Mouse (Mus musculus) hindbrain, embryonic 13.5 days (tissue): ENCODE data around the gene Asf1b. TPM values are rescaled to one million over a fixed set of nuclear protein-coding genes. Genes with fewer than 3 reads are reported as not detected.

Experiments used
- ATAC-seq: fragments of 200-750 bp; cut with Nextera tagmentation; 2 replicates; pipeline ENCODE4 v1.8.0; 2017; ENCODE audit warnings: moderate TSS enrichment; ENCODE audit not compliant: low FRiP score
- H3K27ac ChIP-seq: fragments of 300-500 bp; sonication (generic); 2 replicates; pipeline ENCODE4 v1.5.1; 2015; ENCODE audit warnings: inconsistent platforms, mild to moderate bottlenecking, moderate library complexity
- H3K27me3 ChIP-seq: fragments of 300-500 bp; sonication (generic); 2 replicates; pipeline ENCODE4 v1.6.1; 2015; ENCODE audit warnings: mild to moderate bottlenecking, inconsistent platforms
- H3K36me3 ChIP-seq: fragments of 300-500 bp; sonication (generic); 2 replicates; pipeline ENCODE4 v1.6.1; 2015; ENCODE audit warnings: mild to moderate bottlenecking, inconsistent platforms
- H3K4me1 ChIP-seq: fragments of 300-500 bp; sonication (generic); replicated peaks from 2 replicates; pipeline ENCODE4 v1.6.1; 2015; ENCODE audit warnings: inconsistent platforms
- H3K4me2 ChIP-seq: fragments of 300-500 bp; sonication (generic); 2 replicates; pipeline ENCODE4 v1.6.1; 2015; ENCODE audit warnings: inconsistent platforms, mild to moderate bottlenecking, moderate library complexity
- H3K4me3 ChIP-seq: fragments of 300-500 bp; sonication (generic); 2 replicates; pipeline ENCODE4 v1.5.1; 2015; ENCODE audit warnings: mild to moderate bottlenecking, inconsistent platforms
- H3K9ac ChIP-seq: fragments of 300-500 bp; sonication (generic); 2 replicates; pipeline ENCODE4 v1.6.1; 2015; ENCODE audit warnings: mild to moderate bottlenecking, inconsistent platforms
- H3K9me3 ChIP-seq: fragments of 300-500 bp; sonication (generic); 2 replicates; pipeline ENCODE4 v1.6.1; 2016; ENCODE audit warnings: inconsistent platforms
- WGBS: fragments of 180-500 bp; shearing (Covaris S2); methylation state at CpG from one replicate; pipeline ENCODE4 v1.1.7; 2015; 5-methylcytosine and 5-hydroxymethylcytosine counted together
- microRNA counts: library from miRNA; unstranded; fragments of <30 nt; microRNA quantifications from one replicate; lab custom pipeline; 2016
- microRNA-seq: library from miRNA; unstranded; fragments of <30 nt; microRNA quantifications from one replicate; pipeline ENCODE4, GENCODE M21; 2016
- polyA plus RNA-seq: library from polyadenylated mRNA; unstranded; fragments of >200 nt; fragmentation: Nextera tagmentation; extraction: Ambion mirVana; gene quantifications from 2 replicates; pipeline ENCODE4 v1.2.1, GENCODE M21; 2015

The Asf1b gene
- polyA plus RNA-seq, 1 experiment from 2014 or later: 14.0 TPM

- H3K27me3 ChIP-seq: peaks cover 47% of the 10 kb centered on the region
- peak within 1 kb of the TSS; percentile 98 for H3K4me2 ChIP-seq
- ATAC-seq: peak; percentile 38; the same call in 1 of the 2 replicates
- H3K9me3 ChIP-seq: no peaks in the 10 kb centered on the region
- peak within 1 kb of the TSS; percentile 77 for H3K9ac ChIP-seq
- no peak within 1 kb of the TSS for H3K27ac ChIP-seq
- H3K4me3 ChIP-seq: peak within 1 kb of the TSS; percentile 56
- peaks cover 27% of the 10 kb centered on the region for H3K4me1 ChIP-seq
- WGBS: under 1% methylated on average over 45 of the region's 45 CpGs
- no peaks in the 10 kb centered on the region for H3K36me3 ChIP-seq
These were observed 56.6 kb downstream of the Asf1b start, which contains the start of gene 2210011C24Rik for GRCm38 (mm10) chr8:84011705-84012498. Gene 2210011C24Rik (minus strand): TSS chr8:84012171.

GRCm38 (mm10) chr8:84012499-84013165 lies 57.3 kb downstream of the Asf1b start:
- WGBS: 8% methylated on average over 35 of the region's 35 CpGs
- no peak for ATAC-seq

GRCm38 (mm10) chr8:84015833-84016232 lies 60.5 kb downstream of the Asf1b start:
- Histone ChIP-seq H3K27ac (no peak overlapping the region), H3K9me3 (no peaks in the 10 kb centered on the region), H3K9ac (no peak overlapping the region), H3K27me3 (peaks cover 47% of the 10 kb centered on the region), H3K36me3 (no peaks in the 10 kb centered on the region), H3K4me1 (peaks cover 17% of the 10 kb centered on the region), H3K4me3 (no peak overlapping the region), H3K4me2 (no peak overlapping the region)
- ATAC-seq: no peak
- 91% methylated on average over 5 of the region's 5 CpGs for WGBS

More at GRCm38 (mm10) chr8:84012499-84013165, 57.3 kb downstream of the Asf1b start:
- H3K4me2 ChIP-seq: peak overlapping the region; percentile 98
- peaks cover 47% of the 10 kb centered on the region for H3K27me3 ChIP-seq
- H3K36me3 ChIP-seq: no peaks in the 10 kb centered on the region
- H3K4me3 ChIP-seq: peak overlapping the region; percentile 56
- H3K4me1 ChIP-seq: peaks cover 27% of the 10 kb centered on the region
- H3K9me3 ChIP-seq: no peaks in the 10 kb centered on the region
- H3K27ac ChIP-seq: no peak overlapping the region
- H3K9ac ChIP-seq: peak overlapping the region; percentile 51

GRCm38 (mm10) chr8:84019738-84020137 lies 64.4 kb downstream of the Asf1b start:
- H3K4me1 ChIP-seq: peaks cover 4% of the 10 kb centered on the region; the same call in 1 of the 2 replicates
- H3K9ac ChIP-seq: no peak overlapping the region
- WGBS: 87% methylated on average over 9 of the region's 9 CpGs
- ATAC-seq: no peak
- no peaks in the 10 kb centered on the region for H3K9me3 ChIP-seq
- no peak overlapping the region for H3K27ac ChIP-seq
- H3K4me2 ChIP-seq: no peak overlapping the region
- peaks cover 45% of the 10 kb centered on the region for H3K27me3 ChIP-seq
- H3K36me3 ChIP-seq: no peaks in the 10 kb centered on the region
- H3K4me3 ChIP-seq: no peak overlapping the region

MicroRNAs encoded within 50 kb of the gene (microRNA counts, 519-probe panel; counts per million panel counts)
- microRNA mmu-miR-1199 (lab: Ali Mortazavi, UCI): 51.3 counts per million

Small RNAs within 50 kb of the gene (microRNA-seq; reads per million reads assigned to microRNA genes)
- gene Gm44330 (not detected), gene Gm44450 (not detected), gene Mir1199 (not detected), gene Mir8111 (1.6 reads per million)

Other genes with a start within 250 kb of the Asf1b start
- 116 and 119 TPM in 2 replicates for gene Ddx39, start 240.3 kb upstream of the Asf1b start, polyA plus RNA-seq
- gene Adgre5, start 214.2 kb upstream of the Asf1b start, polyA plus RNA-seq: 12.3 and 13.0 TPM in 2 replicates
- 47.9 and 49.3 TPM in 2 replicates for gene Adgrl1, start 55.4 kb upstream of the Asf1b start, polyA plus RNA-seq
- gene Gm10644, start 302 bp upstream of the Asf1b start, polyA plus RNA-seq: 0.76 and 0.84 TPM in 2 replicates
- 188 and 191 TPM in 2 replicates for gene Prkaca, start 17.5 kb downstream of the Asf1b start, polyA plus RNA-seq
- 8.2 and 9.3 TPM in 2 replicates for gene Samd1, start 42.2 kb downstream of the Asf1b start, polyA plus RNA-seq
- gene 1700067K01Rik, start 46.0 kb downstream of the Asf1b start, polyA plus RNA-seq: 0.65 and 0.71 TPM in 2 replicates
- 0.68 TPM in 1 of 2 replicates, not detected in the other for gene 2210011C24Rik, start 56.7 kb downstream of the Asf1b start, polyA plus RNA-seq
- gene Palm3, start 66.0 kb downstream of the Asf1b start, polyA plus RNA-seq: 5.9 and 6.8 TPM in 2 replicates
- gene Il27ra, start 87.1 kb downstream of the Asf1b start, polyA plus RNA-seq: 0.22 and 0.66 TPM in 2 replicates
- gene Rln3, start 89.5 kb downstream of the Asf1b start, polyA plus RNA-seq: 0.44 TPM in 1 of 2 replicates, not detected in the other
- gene Gm10643, start 109.6 kb downstream of the Asf1b start, polyA plus RNA-seq: 1.4 and 1.7 TPM in 2 replicates
- gene Rfx1, start 111.3 kb downstream of the Asf1b start, polyA plus RNA-seq: 7.8 and 8.3 TPM in 2 replicates
- gene Dcaf15, start 149.3 kb downstream of the Asf1b start, polyA plus RNA-seq: 20.2 and 22.2 TPM in 2 replicates
- 0.48 and 0.52 TPM in 2 replicates for gene Podnl1, start 170.5 kb downstream of the Asf1b start, polyA plus RNA-seq
- gene Cc2d1a, start 192.4 kb downstream of the Asf1b start, polyA plus RNA-seq: 24.4 and 26.5 TPM in 2 replicates
- 1.9 and 2.9 TPM in 2 replicates for gene 4930432K21Rik, start 192.5 kb downstream of the Asf1b start, polyA plus RNA-seq
- gene Nanos3, start 229.7 kb downstream of the Asf1b start, polyA plus RNA-seq: 10.3 and 10.9 TPM in 2 replicates